Mouse (Mus musculus) megakaryocyte, adult 5-6 weeks (primary cell): Measurements from ENCODE around the gene Cpn2. TPM values are rescaled to one million over a fixed set of nuclear protein-coding genes. Genes with fewer than 3 reads are reported as not detected.

Experiments
- ATAC-seq: 2 replicates; pipeline ENCODE4 v1.8.0; 2016; ENCODE audit warnings: mild to moderate bottlenecking, inconsistent platforms; ENCODE audit not compliant: poor library complexity, severe bottlenecking
- total RNA-seq, 2 experiments: library from RNA; stranded (forward) in 1 of 2; stranded (reverse) in 1 of 2; fragments of 153-499, 151-499 nt in 1 of 2; fragments of 221-1000, 200-1000 nt in 1 of 2; gene quantifications; 2 replicates each; pipeline versions ENCODE4 v1.2.3 to v1.2.4; 2015 to 2017

Gene Cpn2
- total RNA-seq, 2 experiments from 2014 or later = not detected

GRCm38 (mm10) chr16:30241623-30242022 is 25.7 kb downstream of the Cpn2 start:
- ATAC-seq = no peak

- no peak for ATAC-seq
Observed at GRCm38 (mm10) chr16:30238791-30239190, 28.5 kb downstream of the Cpn2 start.

DNA sequence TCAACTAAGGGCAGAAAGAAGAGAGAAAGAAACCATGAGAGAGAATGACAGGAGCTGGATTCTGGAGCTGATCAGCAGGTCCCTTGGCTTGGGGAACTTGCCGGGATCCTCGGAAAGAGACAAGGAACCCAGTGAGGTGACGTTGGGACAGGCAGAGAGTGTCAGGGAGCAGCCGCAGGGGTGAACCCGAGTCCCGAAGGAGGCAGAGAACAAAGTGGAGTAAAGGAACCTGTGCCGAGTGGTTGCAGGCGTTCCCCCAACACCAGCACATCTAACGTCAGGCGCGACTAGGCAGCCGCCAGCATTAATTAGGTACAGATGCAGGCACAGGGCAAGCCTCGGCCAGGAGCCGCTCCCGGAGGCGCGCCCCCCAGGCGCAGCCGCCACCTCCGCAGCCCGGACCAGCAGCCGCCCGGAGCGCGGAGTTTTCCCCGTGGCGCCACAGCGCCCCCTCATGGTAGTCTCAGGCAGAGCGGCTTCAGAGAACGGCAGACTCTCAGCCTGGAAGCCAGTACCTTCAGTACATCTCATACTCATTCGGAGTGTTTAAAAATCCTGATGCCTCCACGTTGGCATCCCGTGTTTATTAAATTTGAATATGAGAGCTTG is 31.1 kb downstream of the Cpn2 start:
- ATAC-seq = peak; percentile 91

DNA sequence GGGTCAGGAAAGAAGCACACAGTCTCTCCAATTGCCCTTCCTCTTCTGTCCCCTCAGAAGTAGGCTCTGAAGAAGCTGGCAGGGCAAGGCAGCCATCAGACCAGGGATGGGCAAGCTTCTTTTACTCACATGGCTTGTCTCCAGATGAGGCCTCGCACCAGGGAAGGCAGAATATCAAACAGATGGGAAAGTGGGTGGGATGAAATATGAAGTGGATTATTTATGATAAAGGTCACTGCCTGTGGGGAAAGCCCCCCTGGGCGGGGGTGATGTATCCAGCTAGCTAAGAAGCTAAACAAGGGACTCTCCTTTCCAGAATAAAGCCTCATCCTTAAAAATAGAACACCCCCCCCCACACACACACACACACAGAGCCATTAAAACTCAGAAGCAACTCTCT is 31.7 kb downstream of the Cpn2 start:
- ATAC-seq = no peak

- ATAC-seq = no peak
Observed at GRCm38 (mm10) chr16:30234636-30235546, 32.4 kb downstream of the Cpn2 start.

DNA sequence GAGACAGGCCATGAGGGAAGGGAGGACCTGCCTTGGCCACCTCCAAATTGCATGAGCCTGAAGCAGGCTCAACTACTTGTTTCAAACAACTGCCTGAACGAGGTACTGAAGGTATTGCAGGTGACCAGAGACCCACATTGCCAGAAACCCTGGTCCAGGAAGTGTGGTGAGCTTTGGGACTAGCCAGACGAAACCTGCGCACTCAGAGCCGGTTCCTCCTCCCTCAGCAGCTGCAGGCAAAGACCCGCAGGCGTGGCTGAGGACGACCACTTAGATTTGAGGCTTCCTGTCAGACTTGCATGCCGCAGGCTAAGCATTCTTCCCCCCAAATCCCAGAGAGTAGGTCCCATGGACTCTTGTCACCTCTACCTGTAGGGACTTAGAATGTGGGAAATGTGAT is 33.2 kb downstream of the Cpn2 start:
- no peak for ATAC-seq

DNA sequence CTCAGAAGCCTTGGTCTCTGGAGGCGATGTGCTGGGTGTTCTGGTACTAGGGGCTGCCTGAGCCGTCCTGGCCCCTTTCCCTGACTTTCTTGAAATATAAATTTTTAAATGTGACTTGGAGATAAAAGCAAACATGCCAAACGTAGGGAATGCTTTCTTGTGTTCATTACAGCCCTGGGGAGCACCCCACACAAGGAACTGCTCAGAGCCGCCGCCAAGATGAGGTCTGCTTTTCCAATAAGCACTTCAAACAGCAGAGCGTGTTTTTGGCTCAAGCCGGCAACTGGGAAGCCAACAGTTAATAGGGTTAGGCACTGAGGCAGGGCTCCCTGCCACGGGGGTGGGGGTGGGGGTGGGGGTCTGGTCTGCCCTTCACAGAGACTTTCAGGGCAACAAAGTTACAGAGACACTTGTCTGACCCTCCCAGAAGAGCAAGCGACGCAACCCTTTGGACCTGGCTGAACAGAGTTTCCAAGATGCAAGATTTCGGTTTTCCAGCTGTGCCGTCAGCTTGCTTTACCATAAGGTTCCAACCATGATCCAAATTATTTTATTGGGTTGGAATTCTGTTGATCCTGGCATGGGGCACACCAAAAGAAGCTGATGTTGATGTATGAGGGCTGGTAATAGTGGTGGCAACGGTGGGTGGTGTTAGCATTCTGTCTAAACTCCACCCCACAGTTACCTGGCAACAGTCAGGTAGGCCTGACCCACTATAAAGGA is 35.3 kb downstream of the Cpn2 start:
- no peak for ATAC-seq

GRCm38 (mm10) chr16:30227352-30227751 is 39.9 kb downstream of the Cpn2 start:
- peak; percentile 77 for ATAC-seq

DNA sequence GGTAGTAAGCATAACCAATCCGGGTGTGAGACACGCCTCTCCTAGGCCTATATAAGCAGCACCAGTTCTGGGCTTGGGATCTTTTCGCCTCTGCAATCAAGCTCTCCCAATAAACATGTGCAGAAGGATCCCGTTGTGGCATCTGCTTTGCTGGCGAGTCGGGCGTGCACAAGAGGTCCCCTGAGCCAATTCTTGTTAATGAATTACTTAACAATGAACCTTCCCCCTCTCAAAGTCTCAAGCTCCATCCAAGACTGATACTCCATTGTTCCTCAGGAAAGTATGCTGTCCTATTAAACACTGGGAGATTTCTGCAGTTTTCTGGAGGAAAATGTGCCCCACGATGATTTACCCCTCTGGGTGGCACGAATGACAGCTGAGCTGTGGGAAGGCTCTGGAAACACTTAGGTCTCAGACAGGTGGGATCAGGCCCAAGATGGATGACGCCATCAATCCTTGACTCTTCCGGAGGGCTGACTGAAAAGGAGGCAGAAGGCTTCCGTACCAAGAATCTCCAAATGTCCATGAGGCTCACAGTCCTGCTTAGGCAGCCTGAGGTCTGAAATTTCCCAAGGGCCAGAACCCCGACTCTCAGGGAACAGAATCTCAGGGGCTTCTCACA is 46.0 kb downstream of the Cpn2 start:
- ATAC-seq = no peak

- no peak for ATAC-seq
Observed at GRCm38 (mm10) chr16:30215811-30216210, 51.5 kb downstream of the Cpn2 start.

- no peak for ATAC-seq
Observed at GRCm38 (mm10) chr16:30213644-30214043, 53.7 kb downstream of the Cpn2 start.

DNA sequence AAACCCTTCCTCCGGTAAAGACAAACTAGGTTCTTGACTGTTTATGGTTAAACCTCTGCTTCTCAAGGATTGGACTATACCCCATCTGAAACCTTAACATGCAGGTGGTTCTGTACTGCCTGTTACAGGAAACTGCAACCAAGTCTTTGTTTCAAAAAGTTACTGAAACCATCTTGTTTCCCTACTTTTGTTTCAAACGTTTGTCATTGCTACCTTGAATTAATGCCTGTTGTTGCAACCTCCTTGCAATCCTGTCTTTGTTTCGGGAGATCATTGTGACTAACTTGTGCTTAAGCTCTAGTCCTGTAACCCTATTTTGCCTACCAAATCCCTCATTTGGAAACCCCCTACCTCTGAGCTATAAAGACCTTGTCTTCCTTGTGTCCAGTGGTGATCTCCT is 55.3 kb downstream of the Cpn2 start:
- no peak for ATAC-seq

DNA sequence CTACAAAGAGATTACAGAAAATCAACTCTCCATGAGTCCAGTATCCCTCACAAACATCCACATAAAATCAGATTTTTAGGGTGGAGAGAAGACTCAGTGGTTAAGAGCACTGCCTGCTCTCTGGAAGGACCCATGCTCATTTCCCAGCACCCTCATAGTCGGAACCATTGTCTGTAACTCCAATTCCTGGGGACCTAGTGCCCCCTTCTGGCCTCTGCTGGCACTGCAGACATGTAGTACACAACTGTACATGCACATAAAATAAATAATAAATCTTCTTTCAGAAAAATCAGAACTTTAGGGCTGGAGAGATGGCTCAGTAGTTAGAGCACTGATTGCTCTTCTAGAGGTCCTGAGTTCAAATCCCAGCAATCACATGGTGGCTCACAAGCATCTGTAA is 58.0 kb downstream of the Cpn2 start:
- no peak for ATAC-seq

DNA sequence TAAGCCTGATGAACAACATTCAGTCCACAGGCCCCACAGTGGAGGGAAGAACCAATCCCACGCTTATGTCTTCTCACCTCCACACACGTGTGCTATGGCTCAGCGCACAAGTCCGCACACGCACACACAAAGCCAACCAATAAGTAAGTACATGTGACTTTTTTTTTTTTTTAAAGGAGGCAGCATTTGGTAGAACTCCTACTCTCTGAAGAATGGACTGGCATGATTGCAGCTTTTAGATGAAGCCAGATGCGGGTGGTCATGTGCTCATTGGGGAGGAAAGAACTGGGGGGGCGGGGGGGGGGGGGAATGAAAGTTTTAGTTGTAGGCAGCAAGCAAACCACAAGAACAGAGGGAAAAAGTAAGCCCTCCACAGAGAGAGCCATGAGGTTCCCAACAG is 59.3 kb downstream of the Cpn2 start:
- no peak for ATAC-seq

DNA sequence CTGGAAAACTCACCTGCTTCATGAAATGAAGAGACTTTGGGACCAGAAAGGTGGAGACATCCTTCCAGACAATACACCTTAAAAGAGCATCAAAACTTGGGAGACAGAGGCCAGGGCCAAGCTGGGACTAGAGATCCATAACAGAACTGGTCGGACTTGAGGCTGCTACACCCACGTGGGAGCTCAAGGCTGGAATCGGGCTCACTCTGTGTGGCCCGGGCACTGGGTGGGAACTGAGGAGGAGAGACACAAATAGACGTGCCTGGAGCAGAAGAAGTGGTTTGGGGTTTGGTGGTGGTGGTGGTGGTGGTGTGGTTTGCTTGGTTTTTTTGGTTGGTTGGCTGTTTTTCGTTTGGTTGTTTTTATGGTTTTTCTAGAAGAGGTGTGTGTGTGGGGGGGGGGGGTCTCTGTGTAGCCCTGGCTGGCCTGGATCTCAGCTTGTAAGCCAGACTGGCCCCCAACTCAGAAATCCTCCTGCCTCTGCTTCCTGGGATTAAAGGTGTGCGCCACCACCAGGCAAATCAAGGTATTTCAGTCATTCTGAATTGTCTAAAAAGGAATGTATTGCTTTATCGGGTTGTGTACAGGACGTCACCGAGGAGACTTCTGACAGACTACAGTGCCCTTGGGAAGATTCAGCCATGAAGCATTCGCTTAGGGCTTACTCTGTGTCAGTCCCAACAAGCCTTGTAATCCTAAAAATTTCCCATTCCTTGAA is 60.0 kb downstream of the Cpn2 start:
- no peak for ATAC-seq

Other genes starting within 250 kb of the Cpn2 start
- gene Hes1, start 203.1 kb downstream of the Cpn2 start, total RNA-seq (2015) = 0.60 and 0.71 TPM in 2 replicates
- gene Hes1, start 203.1 kb downstream of the Cpn2 start, total RNA-seq (2017) = 0.18 and 0.49 TPM in 2 replicates
- not detected in 2 replicates for gene Lrrc15, start 15.8 kb upstream of the Cpn2 start, total RNA-seq (2015)
- gene Lrrc15, start 15.8 kb upstream of the Cpn2 start, total RNA-seq (2017) = not detected in 2 replicates
- gene Gp5, start 43.3 kb upstream of the Cpn2 start, total RNA-seq (2015) = 0.07 and 0.38 TPM in 2 replicates
- not detected in 2 replicates for gene Gp5, start 43.3 kb upstream of the Cpn2 start, total RNA-seq (2017)
- 101 and 107 TPM in 2 replicates for gene Atp13a3, start 138.5 kb upstream of the Cpn2 start, total RNA-seq (2015)
- 85.2 and 87.7 TPM in 2 replicates for gene Atp13a3, start 138.5 kb upstream of the Cpn2 start, total RNA-seq (2017)